Mouse (Mus musculus) left cerebral cortex, adult 2 months (tissue): ENCODE data around the gene Mylpf. TPM values are rescaled to one million over a fixed set of nuclear protein-coding genes. Genes with fewer than 3 reads are reported as not detected.
A peak's percentile ranks its signal among the peaks of the same experiment; 100 is the strongest.

ENCODE experiments used
- DNase-seq, 2 experiments: peaks; one replicate each; pipeline ENCODE4 v3.0.0; 2021 to 2022; ENCODE audit warnings: low spot score in 2 of 2, mixed read lengths in 1 of 2; ENCODE audit errors: extremely low spot score in 1 of 2
- H3K27ac ChIP-seq: fragments of 200-600 bp; 2 replicates; pipeline ENCODE4 v1.8.1; 2022
- H3K4me3 ChIP-seq: fragments of 200-600 bp; 2 replicates; pipeline ENCODE4 v1.8.1; 2022
- CTCF ChIP-seq: fragments of 200-600 bp; IDR thresholded peaks from 2 replicates; pipeline ENCODE4 v1.8.1; 2022; ENCODE audit warnings: antibody characterized with exemption, mild to moderate bottlenecking, moderate library complexity
- intact Hi-C: fragments of 180-260 bp; cut with DNase I; formaldehyde crosslinking; loops from one replicate; pipeline ENCODE4 v1.15.1; 2025
- total RNA-seq, 2 experiments: library from RNA; stranded (reverse); gene quantifications; 2 replicates each; pipeline ENCODE4 v1.2.3; 2021

The Mylpf gene
- total RNA-seq, 2 experiments from 2014 or later: 2.7 to 3.3 TPM

DNA sequence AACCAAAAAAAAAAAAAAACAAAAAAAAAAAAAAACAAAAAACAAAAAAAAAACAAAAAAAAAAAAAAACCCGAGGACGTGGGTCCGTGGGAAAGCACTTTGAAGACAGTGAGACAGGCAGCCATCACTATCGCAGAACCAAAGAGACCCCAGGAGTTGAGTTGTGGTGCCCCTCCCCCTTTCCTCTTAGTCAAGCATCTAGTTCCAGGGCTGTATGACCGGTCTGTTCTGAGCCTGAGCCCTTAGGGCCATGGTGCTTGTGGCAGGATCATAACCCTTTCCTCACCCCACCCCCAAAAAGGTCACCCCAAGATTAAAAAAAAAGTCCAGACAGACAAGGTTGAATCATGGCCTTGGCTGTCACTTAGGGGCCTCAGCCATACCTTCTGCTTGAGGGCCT is 7.6 kb downstream of the Mylpf start:
- H3K27ac ChIP-seq: no peak overlapping the region
- no peak overlapping the region for H3K4me3 ChIP-seq
- no peak for DNase-seq
- intact Hi-C loops: no loop called here
- no peak for TF ChIP-seq CTCF

DNA sequence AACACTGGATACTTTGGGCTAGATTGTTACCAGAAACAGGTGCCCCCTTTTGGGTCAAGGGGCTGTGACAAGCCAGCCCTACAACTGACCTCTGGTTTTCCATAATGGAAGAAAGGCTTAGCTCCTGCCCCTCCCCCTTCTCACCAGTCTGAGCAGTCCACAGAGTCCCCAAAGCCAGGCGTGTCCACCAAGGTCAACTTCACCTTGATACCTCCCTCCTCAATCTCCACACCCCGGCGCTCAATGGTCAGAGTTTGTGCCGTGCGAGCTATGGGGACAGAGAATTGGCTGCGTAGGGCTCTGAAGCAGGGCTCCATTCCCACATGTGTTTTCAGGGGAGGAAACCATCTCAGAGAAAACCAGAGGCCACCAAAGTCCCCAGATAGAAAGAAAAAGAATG is 8.8 kb downstream of the Mylpf start:
- no peak overlapping the region for H3K27ac ChIP-seq
- no peak for DNase-seq
- H3K4me3 ChIP-seq: no peak overlapping the region
- intact Hi-C loops: no loop called here
- no peak for TF ChIP-seq CTCF

DNA sequence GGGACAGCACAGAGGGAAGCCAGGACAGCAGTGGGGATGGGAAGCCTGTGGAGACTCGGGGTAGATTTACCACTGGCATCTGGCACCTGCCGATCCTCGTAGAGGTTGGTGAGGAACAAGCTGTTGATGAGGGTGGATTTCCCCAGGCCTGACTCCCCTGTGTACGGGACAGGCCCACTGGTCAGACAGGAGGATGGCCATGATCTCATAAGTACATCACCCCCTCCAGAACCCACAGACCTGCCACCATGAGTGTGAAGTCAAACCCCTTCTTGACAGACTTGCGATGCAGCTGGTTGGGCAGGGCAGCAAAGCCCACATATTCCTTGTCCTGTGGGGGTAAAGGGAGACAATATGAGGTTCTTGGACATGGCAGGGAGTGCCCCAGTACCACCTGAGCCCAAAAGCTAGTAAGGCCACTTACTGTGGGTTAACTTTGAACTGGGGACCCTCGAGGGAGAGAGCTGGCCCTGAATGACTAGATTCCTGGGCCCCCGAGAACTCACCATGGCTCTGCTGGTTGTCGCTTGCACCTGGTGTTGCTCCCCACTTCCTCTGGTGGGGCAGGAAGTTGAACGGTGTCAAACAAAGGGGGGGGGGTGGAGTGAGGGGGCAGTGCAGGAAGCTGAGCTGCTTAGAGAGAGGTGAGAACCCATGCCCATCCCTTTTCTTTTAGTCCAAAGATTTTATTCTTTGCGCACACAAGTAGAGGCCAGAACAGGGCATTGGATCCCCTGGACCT is 9.4 kb downstream of the Mylpf start:
- no peak overlapping the region for H3K27ac ChIP-seq
- TF ChIP-seq CTCF: no peak
- H3K4me3 ChIP-seq: no peak overlapping the region
- intact Hi-C loops: no loop called here
- DNase-seq: no peak

DNA sequence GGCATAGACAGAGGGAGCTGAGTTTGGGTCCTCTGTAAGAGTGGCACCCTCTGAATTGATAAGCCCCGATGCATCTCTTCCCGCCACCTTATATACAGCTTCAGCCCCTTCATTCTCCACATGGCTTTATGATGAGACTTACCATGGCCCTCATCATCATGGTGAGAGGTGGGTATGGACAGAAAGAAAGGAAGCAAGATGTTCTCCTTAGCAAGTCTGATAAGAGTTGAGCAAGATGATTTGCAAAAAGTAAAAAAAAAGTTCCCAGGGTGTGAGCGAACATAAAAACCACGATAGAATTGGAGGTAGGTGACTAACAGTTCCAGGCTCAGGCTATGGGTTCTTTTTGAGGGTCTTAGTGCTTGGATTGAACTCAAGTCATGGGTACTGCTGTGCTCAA is 10.0 kb downstream of the Mylpf start:
- Histone ChIP-seq H3K4me3 (no peak overlapping the region), H3K27ac (no peak overlapping the region)
- no peak for DNase-seq
- TF ChIP-seq CTCF: no peak
- intact Hi-C loops: no loop called here

DNA sequence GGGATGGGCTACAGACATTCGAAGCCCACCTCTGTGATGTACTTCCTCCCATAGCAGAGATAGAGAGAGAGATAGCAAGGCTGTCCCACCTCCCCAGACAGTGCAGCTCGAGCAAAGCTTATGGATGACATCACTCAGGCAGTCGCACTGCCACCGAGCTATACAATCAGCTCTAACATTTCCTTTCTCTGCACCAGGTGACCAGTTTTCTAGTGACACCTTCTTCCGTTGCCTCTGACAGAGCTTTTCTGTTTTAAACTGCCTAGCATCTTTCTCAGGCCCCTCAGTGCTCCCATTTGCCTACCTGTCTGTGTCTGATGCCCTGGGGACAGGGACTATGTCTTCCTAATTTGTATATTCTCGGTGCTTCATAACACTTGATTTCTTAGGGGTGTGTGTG is 11.8 kb downstream of the Mylpf start:
- Histone ChIP-seq H3K4me3 (no peak overlapping the region), H3K27ac (no peak overlapping the region)
- intact Hi-C loops: no loop called here
- DNase-seq: no peak
- no peak for TF ChIP-seq CTCF

DNA sequence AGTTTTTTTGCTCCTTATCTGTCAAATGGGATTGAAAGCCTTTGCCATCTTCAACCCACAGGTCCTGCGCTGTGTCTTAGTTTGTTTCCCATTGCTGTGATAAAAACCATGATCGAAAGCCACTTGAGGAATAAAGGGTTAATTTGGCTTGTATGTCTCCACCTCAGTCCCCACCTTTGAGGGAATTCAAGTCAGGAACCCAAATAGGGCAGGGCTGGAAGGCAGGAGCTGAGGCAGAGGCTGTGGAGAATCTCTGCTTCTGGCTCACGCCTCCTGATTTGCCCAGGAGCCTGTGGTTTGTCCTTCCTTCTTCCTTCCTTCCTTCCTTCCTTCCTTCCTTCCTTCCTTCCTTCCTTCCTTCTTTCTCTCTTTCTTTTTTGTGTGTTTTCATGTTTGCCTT is 14.4 kb downstream of the Mylpf start:
- no peak for DNase-seq
- intact Hi-C loops: no loop called here
- no peak for TF ChIP-seq CTCF
- Histone ChIP-seq H3K4me3 (no peak overlapping the region), H3K27ac (no peak overlapping the region)

DNA sequence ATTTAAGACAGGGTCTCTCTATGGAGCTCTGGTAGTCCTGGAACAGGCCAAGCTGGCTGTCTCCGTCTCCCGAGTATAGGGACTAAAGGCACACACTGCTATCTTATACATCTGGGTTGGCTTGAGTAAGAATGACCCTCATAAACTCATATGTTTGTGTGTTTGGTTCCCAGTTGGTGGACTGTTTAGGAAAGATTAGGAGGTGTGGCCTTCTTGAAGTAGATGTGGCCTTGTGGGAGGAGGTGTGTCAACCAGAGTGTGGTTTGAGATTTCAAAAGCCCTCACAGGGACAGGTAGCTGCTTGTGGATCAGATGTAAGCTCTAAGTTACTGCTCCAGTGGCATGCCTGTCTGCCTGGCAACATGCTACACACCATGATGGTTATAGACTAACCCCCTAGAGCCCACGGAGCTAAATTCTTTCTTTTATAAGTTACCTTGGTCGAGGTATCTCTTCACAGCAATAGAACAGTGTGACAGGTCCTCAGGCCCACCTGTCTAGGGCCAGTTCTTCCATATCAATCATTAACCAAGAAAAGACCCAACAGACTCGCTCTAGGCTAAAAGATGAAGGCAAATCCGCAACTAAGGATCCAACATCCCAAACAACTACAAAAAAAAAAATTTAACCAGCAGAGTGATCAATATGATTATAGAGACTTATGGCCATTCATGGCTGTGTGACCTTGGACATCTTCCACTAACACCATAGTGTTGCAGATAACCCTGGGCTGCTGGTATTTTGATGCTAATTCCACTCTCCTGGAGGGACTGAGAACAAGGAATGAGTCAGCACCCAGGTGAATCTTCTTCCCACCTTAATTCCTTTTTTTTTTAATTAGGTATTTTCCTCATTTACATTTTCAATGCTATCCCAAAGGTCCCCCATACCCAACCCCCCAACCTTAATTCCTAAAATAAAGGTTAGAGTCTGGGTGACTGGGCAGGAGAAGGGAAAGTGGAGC is 15.1 kb downstream of the Mylpf start:
- DNase-seq: no peak
- Histone ChIP-seq H3K27ac (no peak overlapping the region), H3K4me3 (no peak overlapping the region)
- intact Hi-C loops: no loop called here
- TF ChIP-seq CTCF: no peak

DNA sequence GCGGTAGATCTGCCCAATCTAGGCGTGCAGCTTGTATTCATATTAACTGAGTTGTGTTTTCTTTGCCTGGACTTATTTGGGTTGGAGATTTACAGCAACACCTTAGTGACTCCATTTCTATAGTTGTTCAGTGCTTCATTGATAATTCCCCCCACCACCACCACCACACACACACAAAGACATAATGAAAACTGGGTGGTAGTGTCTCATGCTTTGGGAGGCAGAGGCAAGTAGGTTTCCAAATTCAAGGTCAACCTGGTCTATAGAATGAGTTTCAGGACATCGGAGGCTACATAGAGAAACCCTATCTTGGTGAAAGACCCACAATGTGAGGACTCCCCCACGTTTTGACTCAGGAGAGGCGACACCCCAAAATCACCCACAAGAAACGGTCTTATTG is 15.9 kb downstream of the Mylpf start:
- Histone ChIP-seq H3K27ac (no peak overlapping the region), H3K4me3 (no peak overlapping the region)
- intact Hi-C loops: no loop called here
- no peak for TF ChIP-seq CTCF
- no peak for DNase-seq

DNA sequence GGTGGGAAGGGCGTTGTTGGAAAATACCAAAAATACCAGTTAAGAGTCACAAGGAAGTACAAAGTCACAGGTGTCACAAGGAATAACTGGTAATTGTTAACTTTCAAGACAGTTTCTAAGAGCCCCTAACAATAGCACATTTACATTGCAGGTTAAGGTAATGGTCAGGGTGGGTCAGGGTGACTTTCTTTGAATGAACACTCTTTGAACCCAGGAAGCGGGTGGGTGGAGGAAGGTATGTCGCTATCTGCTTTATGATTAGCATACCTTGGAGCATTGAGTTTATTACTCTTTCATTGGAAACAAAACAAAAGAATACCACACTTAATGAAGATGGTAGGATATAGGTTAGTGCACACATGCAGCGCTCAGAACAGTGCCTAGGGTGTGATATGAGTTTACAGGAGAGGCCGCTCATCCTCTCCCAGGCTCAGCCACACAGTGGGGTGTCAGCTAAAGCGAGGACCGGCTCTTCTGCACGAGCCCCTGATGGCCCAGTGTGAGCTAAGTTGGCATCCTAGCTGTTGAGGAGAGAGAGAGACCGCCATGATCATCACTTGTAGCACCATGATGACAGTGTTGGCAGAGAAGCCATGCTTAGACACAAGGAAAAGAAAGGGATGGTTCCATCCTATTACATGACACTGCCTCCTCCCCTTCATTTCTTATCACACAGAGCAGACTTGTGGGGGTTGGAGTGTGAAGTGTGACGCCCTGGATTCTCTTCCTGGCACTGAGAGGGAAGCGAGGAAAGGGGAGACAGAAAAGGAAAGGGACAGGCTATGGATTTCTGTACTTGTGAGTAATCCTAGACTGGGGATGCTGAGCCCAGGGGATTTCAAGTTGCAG is 16.7 kb downstream of the Mylpf start:
- no peak overlapping the region for H3K27ac ChIP-seq
- TF ChIP-seq CTCF: no peak
- intact Hi-C loops: no loop called here
- H3K4me3 ChIP-seq: no peak overlapping the region
- DNase-seq: no peak

DNA sequence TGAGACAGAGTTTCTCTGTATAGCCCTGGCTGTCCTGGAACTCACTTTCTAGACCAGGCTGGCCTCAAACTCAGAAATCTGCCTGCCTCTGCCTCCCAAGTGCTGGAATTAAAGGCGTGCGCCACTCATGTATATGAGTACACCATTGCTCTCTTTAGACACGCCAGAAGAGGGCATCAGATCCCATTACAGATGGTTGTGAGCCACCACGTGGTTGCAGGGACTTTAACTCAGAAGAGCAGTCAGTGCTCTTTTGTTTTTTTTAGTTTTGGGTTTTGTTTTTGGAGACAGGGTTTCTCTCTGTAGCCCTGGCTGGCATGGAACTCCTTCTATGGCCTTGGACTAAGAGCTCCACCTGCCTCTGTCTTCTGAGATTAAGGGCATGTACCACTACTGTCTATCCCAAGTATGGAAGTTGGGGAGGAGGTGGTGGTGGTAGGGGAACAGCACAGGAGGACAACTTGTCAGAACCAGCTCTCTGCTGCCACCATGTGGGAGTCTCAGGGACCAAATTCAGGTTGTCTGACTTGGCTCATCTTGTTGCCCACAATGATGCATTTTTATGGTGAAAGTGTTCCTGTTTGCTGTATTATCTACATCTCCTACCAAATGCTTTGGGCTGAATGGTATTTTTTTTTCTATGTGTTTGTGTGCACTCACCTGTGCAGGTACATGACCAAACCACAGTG is 20.1 kb downstream of the Mylpf start:
- intact Hi-C loops: loop anchor here (2.0 kb wide), 1 partner anchor 14 kb away; no protein-coding TSS in a partner anchor
- no peak overlapping the region for H3K27ac ChIP-seq
- TF ChIP-seq CTCF: peak; percentile 79
- DNase-seq: peak; percentile 72 to 81
- no peak overlapping the region for H3K4me3 ChIP-seq

DNA sequence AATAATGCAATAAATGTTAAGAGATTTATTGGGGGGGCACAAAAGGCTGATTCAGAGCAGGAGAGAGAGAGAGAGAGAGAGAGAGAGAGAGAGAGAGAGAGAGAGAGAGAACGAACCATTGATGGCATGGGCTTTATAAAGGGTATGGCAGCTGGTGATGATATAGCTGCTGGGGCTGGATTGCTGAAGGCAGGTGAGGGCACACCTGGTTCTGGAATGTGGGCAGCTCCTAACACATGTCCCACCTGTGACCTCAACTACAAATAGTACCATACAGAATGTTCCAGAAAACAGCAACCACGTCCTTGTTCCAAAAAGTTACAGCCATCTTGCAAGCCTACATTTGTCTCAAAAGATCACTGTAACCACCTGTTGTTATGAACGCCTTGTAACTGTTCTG is 22.7 kb downstream of the Mylpf start:
- Histone ChIP-seq H3K27ac (no peak overlapping the region), H3K4me3 (peak overlapping the region; percentile 96)
- DNase-seq: no peak
- intact Hi-C loops: no loop called here
- no peak for TF ChIP-seq CTCF
